Mouse (Mus musculus) midbrain, embryonic 14.5 days (tissue): Measurements from ENCODE around the gene Grin2b. TPM values are rescaled to one million over a fixed set of nuclear protein-coding genes. Genes with fewer than 3 reads are reported as not detected.
"Not testable (repeated sequence)": the region's sequence is repeated elsewhere in the genome, so short reads cannot be mapped to it uniquely, and the experiment has no call there.

Source experiments
- ATAC-seq: fragments of 200-750 bp; cut with Nextera tagmentation; 2 replicates; pipeline ENCODE4 v1.8.0; 2017; ENCODE audit warnings: moderate number of reproducible peaks, moderate library complexity; ENCODE audit not compliant: low FRiP score, low TSS enrichment
- DNase-seq: peaks from one replicate; pipeline ENCODE4 v3.0.0-alpha.2; 2015
- H3K27ac ChIP-seq: fragments of 300-500 bp; sonication (generic); replicated peaks from 2 replicates; pipeline ENCODE4 v1.5.1; 2014; ENCODE audit warnings: mild to moderate bottlenecking, low read depth, low read length, moderate library complexity
- H3K27me3 ChIP-seq: fragments of 300-500 bp; sonication (generic); 2 replicates; pipeline ENCODE4 v1.6.1; 2014; ENCODE audit warnings: low read length, control low read depth, mixed read lengths; ENCODE audit not compliant: control insufficient read depth, insufficient read depth
- H3K36me3 ChIP-seq: fragments of 300-500 bp; sonication (generic); 2 replicates; pipeline ENCODE4 v1.6.1; 2014; ENCODE audit warnings: low read length, control low read depth; ENCODE audit not compliant: control insufficient read depth, insufficient read depth
- H3K4me1 ChIP-seq: fragments of 300-500 bp; sonication (generic); 2 replicates; pipeline ENCODE4 v1.6.1; 2014; ENCODE audit warnings: mild to moderate bottlenecking, antibody characterized with exemption, low read length, control low read depth; ENCODE audit not compliant: control insufficient read depth, insufficient read depth
- H3K4me2 ChIP-seq: fragments of 300-500 bp; sonication (generic); 2 replicates; pipeline ENCODE4 v1.6.1; 2014; ENCODE audit warnings: mild to moderate bottlenecking, low read length, moderate library complexity
- H3K4me3 ChIP-seq: fragments of 300-500 bp; sonication (generic); replicated peaks from 2 replicates; pipeline ENCODE4 v1.5.1; 2014; ENCODE audit warnings: low read depth, low read length
- H3K9ac ChIP-seq: fragments of 300-500 bp; sonication (generic); replicated peaks from 2 replicates; pipeline ENCODE4 v1.6.1; 2014; ENCODE audit warnings: mild to moderate bottlenecking, low read length, moderate library complexity
- H3K9me3 ChIP-seq: fragments of 300-500 bp; sonication (generic); 2 replicates; pipeline ENCODE4 v1.6.1; 2016; ENCODE audit warnings: low read length, control low read depth, mixed read lengths; ENCODE audit not compliant: control insufficient read depth
- WGBS: fragments of 180-500 bp; shearing (Covaris S2); extraction: QIAGEN DNeasy Blood & Tissue Kit; methylation state at CpG from one replicate; pipeline ENCODE4 v1.1.7; 2014; 5-methylcytosine and 5-hydroxymethylcytosine counted together
- microRNA-seq: library from miRNA; unstranded; fragments of <30 nt; microRNA quantifications from one replicate; pipeline ENCODE4, GENCODE M21; 2016
- polyA plus RNA-seq: library from polyadenylated mRNA; unstranded; fragments of >200 nt; fragmentation: Nextera tagmentation; extraction: Ambion mirVana; gene quantifications from 2 replicates; pipeline ENCODE4 v1.2.1, GENCODE M21; 2014

The Grin2b gene
- polyA plus RNA-seq, 1 experiment from 2014 or later = 41.1 TPM

DNA sequence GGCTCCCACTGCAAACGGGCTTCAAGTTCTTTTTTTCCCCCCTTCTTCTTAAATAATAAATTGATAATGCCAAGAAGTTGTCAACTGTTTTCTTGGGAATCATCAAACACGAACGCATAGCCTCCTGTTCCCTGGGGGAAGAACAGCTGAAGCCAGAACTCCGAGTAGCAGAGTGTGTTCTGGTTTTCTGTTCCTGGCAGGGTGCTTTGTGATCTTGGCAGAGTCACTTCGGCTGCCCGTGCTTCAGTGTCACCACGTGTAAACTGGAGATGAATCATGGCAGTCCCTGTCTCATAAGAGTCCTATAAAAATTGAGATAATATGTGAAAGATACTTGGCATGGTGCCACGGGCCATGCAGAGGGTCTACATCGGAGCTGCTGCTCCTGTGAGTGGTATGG, 485.4 kb downstream of the Grin2b start:
- Histone ChIP-seq H3K27me3 (no peaks in the 10 kb centered on the region), H3K4me2 (no peak overlapping the region), H3K36me3 (no peaks in the 10 kb centered on the region), H3K4me3 (no peak overlapping the region), H3K27ac (no peak overlapping the region), H3K9ac (no peak overlapping the region), H3K9me3 (no peaks in the 10 kb centered on the region), H3K4me1 (no peaks in the 10 kb centered on the region)
- WGBS = 87% methylated on average over 9 of the region's 9 CpGs
- DNase-seq = no peak
- no peak for ATAC-seq

DNA sequence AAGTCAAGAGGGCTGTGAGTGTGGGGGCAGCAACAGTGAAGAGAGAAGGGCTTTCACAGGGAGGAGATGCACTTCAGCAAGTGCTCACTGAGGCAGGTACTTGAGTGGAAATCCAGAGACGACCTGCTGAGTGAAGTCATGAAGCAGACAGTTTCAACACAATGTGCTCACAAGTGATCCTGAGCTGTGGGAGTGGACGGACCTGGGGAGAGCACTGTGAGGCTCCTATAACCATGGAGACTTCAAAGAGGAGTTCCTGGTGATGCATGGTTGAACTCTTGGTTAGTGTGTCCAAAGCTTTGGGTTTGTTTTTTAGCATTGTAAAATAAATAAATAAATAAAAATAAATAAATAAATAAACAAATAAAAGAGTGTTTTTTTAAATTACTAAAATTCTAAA, 489.1 kb downstream of the Grin2b start:
- WGBS = 50% methylated on average over 2 of the region's 2 CpGs
- H3K4me1 ChIP-seq = no peaks in the 10 kb centered on the region
- ATAC-seq = no peak

DNA sequence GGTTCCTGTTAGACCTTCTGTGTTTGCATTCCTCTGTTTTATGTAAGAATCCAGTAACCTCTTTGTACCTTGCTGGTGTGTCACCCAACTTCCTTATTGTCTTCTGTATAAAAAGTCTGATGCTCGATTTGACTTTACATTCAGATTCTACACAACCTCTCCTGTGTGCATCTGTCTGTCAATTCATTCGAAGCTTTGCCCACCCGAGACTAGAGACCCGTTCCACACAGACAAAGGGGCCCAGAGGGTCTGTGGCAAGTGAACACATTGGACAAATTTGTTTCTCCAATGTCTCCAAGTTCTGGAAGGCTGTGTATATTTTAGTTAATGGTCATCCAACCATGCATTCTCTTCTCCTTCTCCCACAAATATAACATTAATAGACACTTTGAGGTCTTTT, 491.9 kb downstream of the Grin2b start:
- not testable (repeated sequence) for H3K36me3 ChIP-seq, H3K27ac ChIP-seq, DNase-seq, H3K4me3 ChIP-seq, ATAC-seq, H3K9ac ChIP-seq, H3K9me3 ChIP-seq, H3K27me3 ChIP-seq, H3K4me2 ChIP-seq, H3K4me1 ChIP-seq
- WGBS = 89% methylated on average over 4 of the region's 4 CpGs

More for the DNA sequence above, 489.1 kb downstream of the Grin2b start:
- Histone ChIP-seq H3K9me3 (no peaks in the 10 kb centered on the region), H3K9ac (no peak overlapping the region), H3K4me3 (no peak overlapping the region), H3K27ac (no peak overlapping the region), H3K36me3 (no peaks in the 10 kb centered on the region), H3K4me2 (no peak overlapping the region), H3K27me3 (no peaks in the 10 kb centered on the region)
- DNase-seq = no peak

DNA sequence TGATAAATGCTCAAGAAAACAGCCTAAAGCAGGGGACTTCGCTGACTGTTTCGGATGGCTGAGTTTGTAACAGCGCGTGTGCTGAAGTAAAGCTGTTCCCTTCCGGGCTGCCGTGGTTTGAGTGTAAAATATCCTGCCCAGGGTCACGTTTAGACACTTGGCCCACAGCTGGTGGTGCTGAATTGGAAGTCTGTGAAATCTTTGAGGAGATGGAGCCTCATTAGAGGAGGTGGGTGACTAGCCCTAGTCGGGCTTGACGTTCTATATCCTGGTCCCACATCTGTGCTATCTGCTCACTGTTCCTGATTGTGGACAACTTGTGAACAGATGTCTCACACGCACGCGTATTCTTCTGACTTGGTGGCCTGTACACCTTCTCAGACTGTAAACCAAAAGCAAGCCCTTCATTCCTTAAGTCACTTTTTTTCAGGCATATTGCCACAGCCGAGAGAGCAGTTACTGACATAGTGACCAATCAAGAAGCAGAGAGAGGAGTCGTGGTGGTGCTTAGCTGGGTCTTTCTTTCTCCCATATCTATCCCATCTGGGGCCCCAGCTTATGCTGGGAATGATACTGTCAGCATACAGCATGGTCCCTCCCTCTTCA, 493.1 kb downstream of the Grin2b start:
- no peak overlapping the region for H3K4me3 ChIP-seq
- DNase-seq = no peak
- no peaks in the 10 kb centered on the region for H3K4me1 ChIP-seq
- no peak overlapping the region for H3K27ac ChIP-seq
- H3K9ac ChIP-seq = no peak overlapping the region
- H3K36me3 ChIP-seq = no peaks in the 10 kb centered on the region
- H3K27me3 ChIP-seq = no peaks in the 10 kb centered on the region
- no peak for ATAC-seq
- H3K4me2 ChIP-seq = no peak overlapping the region
- 86% methylated on average over 14 of the region's 14 CpGs for WGBS
- peaks cover 11% of the 10 kb centered on the region for H3K9me3 ChIP-seq

DNA sequence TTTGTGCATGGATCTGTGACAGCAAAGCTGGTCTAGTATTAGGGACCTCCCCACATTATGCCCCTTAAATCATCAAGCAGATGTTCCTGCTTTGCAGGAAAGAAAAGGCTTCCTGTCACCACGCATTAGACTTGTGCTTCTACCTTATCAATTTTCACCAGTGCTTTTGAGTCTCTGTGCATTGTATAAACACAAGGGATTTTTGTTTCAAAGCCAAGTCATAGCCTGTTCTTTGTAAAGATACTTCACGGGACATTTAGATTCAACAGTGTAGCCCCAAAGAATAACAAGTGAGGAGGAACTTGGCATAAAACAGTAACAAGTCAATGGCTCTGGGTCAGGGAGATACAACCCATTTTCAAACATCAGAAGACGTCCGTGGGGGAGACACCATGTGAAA, 498.9 kb downstream of the Grin2b start:
- no peak for ATAC-seq
- Histone ChIP-seq H3K27ac (no peak overlapping the region), H3K9me3 (peaks cover 11% of the 10 kb centered on the region), H3K27me3 (no peaks in the 10 kb centered on the region), H3K4me1 (no peaks in the 10 kb centered on the region), H3K36me3 (no peaks in the 10 kb centered on the region), H3K4me3 (no peak overlapping the region), H3K4me2 (no peak overlapping the region), H3K9ac (no peak overlapping the region)
- DNase-seq = no peak
- WGBS = 26% methylated on average over 4 of the region's 4 CpGs

DNA sequence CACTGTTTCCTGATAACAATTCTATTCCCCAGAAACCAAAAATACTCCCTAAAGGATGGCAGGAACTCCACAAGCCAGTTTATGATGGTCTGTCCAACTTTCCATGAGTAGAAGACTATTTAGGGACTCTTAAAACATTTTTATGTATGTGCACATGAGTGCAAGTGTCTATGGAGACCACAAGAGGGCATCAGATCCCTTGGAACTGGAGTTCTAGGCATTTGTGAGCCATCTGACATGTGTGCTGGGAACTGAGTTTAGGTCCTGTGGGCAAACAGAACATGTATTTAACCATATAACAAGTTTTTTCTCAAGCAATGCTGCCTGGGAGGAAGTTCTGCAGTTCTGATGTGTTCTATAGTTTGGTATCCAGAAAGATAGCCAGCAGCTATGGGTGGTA, 501.3 kb downstream of the Grin2b start:
- H3K4me1 ChIP-seq = no peaks in the 10 kb centered on the region
- no peak for DNase-seq
- H3K4me3 ChIP-seq = no peak overlapping the region
- H3K27me3 ChIP-seq = no peaks in the 10 kb centered on the region
- H3K36me3 ChIP-seq = no peaks in the 10 kb centered on the region
- H3K4me2 ChIP-seq = no peak overlapping the region
- ATAC-seq = no peak
- peaks cover 11% of the 10 kb centered on the region for H3K9me3 ChIP-seq
- no peak overlapping the region for H3K9ac ChIP-seq
- no peak overlapping the region for H3K27ac ChIP-seq

Small RNA genes lying within 50 kb of the gene (microRNA-seq; reads per million reads assigned to microRNA genes)
- not detected for gene Gm22892

Other genes starting within 250 kb of the Grin2b start
- not detected in 2 replicates for gene Gm8994, start 154.0 kb upstream of the Grin2b start, polyA plus RNA-seq
- gene E330021D16Rik, start 242.1 kb upstream of the Grin2b start, polyA plus RNA-seq = not detected in 2 replicates